Mouse (Mus musculus) spleen, postnatal 36 days (tissue): ENCODE measurements around the gene Commd3.
A peak's percentile ranks its signal among the peaks of the same experiment; 100 is the strongest.

ENCODE experiments used
- DNase-seq, 2 experiments: peaks; one replicate each; pipeline ENCODE4 v3.0.0; 2022; ENCODE audit warnings: low spot score in 2 of 2, mixed read lengths in 1 of 2

The Commd3 gene

GRCm38 (mm10) chr2:18672133-18672765 is at the start of gene Commd3:
Gene Commd3 (plus strand): TSS chr2:18672384.
- peak; percentile 85 to 90 for DNase-seq

GRCm38 (mm10) chr2:18623219-18623618 is 49.0 kb upstream of the Commd3 start:
- no peak for DNase-seq

GRCm38 (mm10) chr2:18630547-18630946 is 41.6 kb upstream of the Commd3 start:
- DNase-seq = no peak

GRCm38 (mm10) chr2:18635052-18635451 is 37.1 kb upstream of the Commd3 start:
- no peak for DNase-seq

GRCm38 (mm10) chr2:18648563-18648962 is 23.6 kb upstream of the Commd3 start:
- DNase-seq = no peak

GRCm38 (mm10) chr2:18654821-18655220 is 17.4 kb upstream of the Commd3 start:
- no peak for DNase-seq

- DNase-seq = no peak
Observed at GRCm38 (mm10) chr2:18664003-18664402, 8.2 kb upstream of the Commd3 start.

GRCm38 (mm10) chr2:18671041-18671440 is 1.1 kb upstream of the Commd3 start:
- DNase-seq = no peak

GRCm38 (mm10) chr2:18672766-18673164 is 581 bp downstream of the Commd3 start:
- DNase-seq = peak in 1 of 2 experiments; percentile 20

- DNase-seq = no peak
Observed at GRCm38 (mm10) chr2:18673766-18674165, 1.6 kb downstream of the Commd3 start.

GRCm38 (mm10) chr2:18674193-18674902 is 2.2 kb downstream of the Commd3 start:
- DNase-seq = no peak

GRCm38 (mm10) chr2:18675681-18676456 is 3.7 kb downstream of the Commd3 start:
- DNase-seq = no peak

- DNase-seq = peak; percentile 57 to 61
Observed at GRCm38 (mm10) chr2:18676457-18676935, 4.3 kb downstream of the Commd3 start.

- DNase-seq = peak; percentile 59
Observed at GRCm38 (mm10) chr2:18676936-18677491, 4.8 kb downstream of the Commd3 start, which contains the start of gene Bmi1. Gene Bmi1 (plus strand): TSS chr2:18677018.

GRCm38 (mm10) chr2:18677631-18678471 is 5.7 kb downstream of the Commd3 start:
- DNase-seq = peak; percentile 41 to 51

- no peak for DNase-seq
Observed at GRCm38 (mm10) chr2:18679701-18680100, 7.5 kb downstream of the Commd3 start.

GRCm38 (mm10) chr2:18680501-18680900 is 8.3 kb downstream of the Commd3 start:
- DNase-seq = no peak

GRCm38 (mm10) chr2:18680961-18681360 is 8.8 kb downstream of the Commd3 start:
- peak; percentile 67 to 69 for DNase-seq

GRCm38 (mm10) chr2:18684062-18684461 is 11.9 kb downstream of the Commd3 start:
- DNase-seq = no peak

GRCm38 (mm10) chr2:18686386-18686785 is 14.2 kb downstream of the Commd3 start:
- DNase-seq = no peak
